Mouse (Mus musculus): ENCODE data around the gene Srm.

DNA sequence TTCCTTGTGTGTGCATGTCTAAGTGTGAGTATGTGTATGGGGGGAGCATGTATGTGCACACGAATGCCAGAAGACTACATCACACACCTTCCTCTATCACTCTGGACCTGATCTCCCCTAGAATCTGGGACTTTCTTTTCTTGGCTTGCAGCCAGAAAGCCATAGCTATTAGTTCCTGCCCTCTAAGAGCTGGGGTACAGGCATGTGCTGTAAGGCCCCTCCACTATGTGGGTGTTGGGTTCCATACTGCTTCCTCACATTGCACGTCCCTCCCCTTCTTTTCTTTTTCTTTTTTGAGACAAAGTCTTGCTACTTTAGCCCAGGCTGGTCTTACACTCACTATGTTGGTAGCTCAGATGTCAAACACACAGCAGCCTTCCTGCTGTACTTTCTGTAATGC lies 44.0 kb downstream of the Srm start:
- TF ChIP-seq POLR2A (IDR thresholded peaks at IDR 0.05; ENCODE audit: insufficient read length, low read depth) (no peak), USF1 (IDR thresholded peaks at IDR 0.05; ENCODE audit: low read depth) (no peak), POLR2AphosphoS2 (IDR thresholded peaks at IDR 0.05; ENCODE audit: insufficient read length, low read depth) (no peak), TCF12 (IDR thresholded peaks at IDR 0.05; ENCODE audit: insufficient read depth, poor library complexity, severe bottlenecking) (no peak), E2F4 (IDR thresholded peaks at IDR 0.05; ENCODE audit: insufficient read depth) (no peak), MAX (IDR thresholded peaks at IDR 0.05; ENCODE audit: low read depth) (no peak)

Measured in myocyte (in vitro differentiated cells).